In the genomic region with DNA sequence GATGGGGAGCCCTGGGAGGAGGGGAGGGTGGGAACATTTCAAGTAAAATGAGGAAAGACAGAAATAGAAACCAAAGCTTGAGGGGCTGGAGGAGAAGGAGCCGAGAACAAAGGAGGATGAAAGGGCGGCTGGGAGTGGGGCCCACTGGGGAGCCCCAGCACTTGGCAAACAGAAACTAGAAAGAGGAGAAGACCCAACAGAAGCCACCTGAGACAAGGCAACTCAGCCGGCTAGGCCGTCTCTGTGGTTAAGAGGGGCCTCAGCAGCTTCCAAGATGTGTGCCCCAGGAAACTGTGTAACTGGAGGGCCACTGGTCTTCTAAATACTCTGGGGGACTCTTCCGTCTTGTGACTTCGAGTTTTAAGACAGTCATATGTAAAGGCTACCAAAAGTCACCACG, we compare ENCODE assay signal across 18 mouse cellular contexts.
DNase-seq lines count a peak whose midpoint lies in the region; ATAC-seq and TF ChIP-seq lines count a peak whose summit lies in the region.
"Had no signal": no experiment of that assay in that cellular context is flagged by ENCODE, and none has a peak within 500 bp of the region (broad histone marks: within the 10 kb centered on the region; RNA-seq: fewer than 3 reads in every experiment).

No protein-coding gene starts in this region.

- no peak for DNase-seq in forebrain, embryonic 10.5 days (ENCODE audit: extremely low spot score, low spot score)
- no peak for DNase-seq in midbrain, embryonic 10.5 days (ENCODE audit: low spot score)
- DNase-seq in midbrain, postnatal 0 days (ENCODE audit: low spot score) = no peak
- DNase-seq in thymus, postnatal 4 days = peak; percentile 43
- no peak for DNase-seq in cerebellum, adult 9-10 months
- DNase-seq: adrenal gland, postnatal 10 days; cerebellum, adult 18-20 months; cerebellum, postnatal 10 days; gastrocnemius, postnatal 36 days; heart, adult 18-20 months; heart, postnatal 10 days; heart, postnatal 4 days had no signal

- H3K9me3 ChIP-seq in forebrain, embryonic 10.5 days = no peaks in the 10 kb centered on the region
- no peaks in the 10 kb centered on the region for H3K9me3 ChIP-seq in forebrain, embryonic 13.5 days (replicated peaks)
- H3K9me3 ChIP-seq in midbrain, embryonic 10.5 days (replicated peaks) = no peaks in the 10 kb centered on the region; the same call in 1 of the 2 replicates
- no peaks in the 10 kb centered on the region for H3K9me3 ChIP-seq in midbrain, postnatal 0 days (ENCODE audit: low read length)
- H3K9me3 ChIP-seq: forebrain, embryonic 15.5 days; heart, embryonic 13.5 days; hindbrain, embryonic 12.5 days had no signal

- no peak for TF ChIP-seq CTCF in midbrain, postnatal 0 days (IDR thresholded peaks at IDR 0.05)

- no peak overlapping the region for H3K4me3 ChIP-seq in forebrain, embryonic 10.5 days
- H3K4me3 ChIP-seq in forebrain, embryonic 13.5 days = no peak overlapping the region
- H3K4me3 ChIP-seq in midbrain, embryonic 10.5 days = no peak overlapping the region
- H3K4me3 ChIP-seq in midbrain, postnatal 0 days (ENCODE audit: low read depth, low read length) = no peak overlapping the region
- H3K4me3 ChIP-seq: forebrain, embryonic 15.5 days; heart, embryonic 13.5 days; hindbrain, embryonic 12.5 days had no signal

- 81% methylated on average over 7 of the region's 7 CpGs for WGBS in forebrain, embryonic 10.5 days
- WGBS in forebrain, embryonic 13.5 days = 62% methylated on average over 7 of the region's 7 CpGs
- 80% methylated on average over 7 of the region's 7 CpGs for WGBS in midbrain, embryonic 10.5 days
- 66% methylated on average over 7 of the region's 7 CpGs for whole genome bisulfite sequencing in midbrain, postnatal 0 days

- H3K27ac ChIP-seq in forebrain, embryonic 10.5 days = peak overlapping the region; percentile 65
- H3K27ac ChIP-seq in forebrain, embryonic 13.5 days = no peak overlapping the region; the same call in 1 of the 2 replicates
- peak overlapping the region; percentile 28 for H3K27ac ChIP-seq in midbrain, embryonic 10.5 days (replicated peaks)
- no peak overlapping the region for H3K27ac ChIP-seq in midbrain, postnatal 0 days (ENCODE audit: low read depth, low read length)
- H3K27ac ChIP-seq: forebrain, embryonic 15.5 days; heart, embryonic 13.5 days; hindbrain, embryonic 12.5 days; hindbrain, postnatal 0 days had no signal

- no peak overlapping the region for H3K4me2 ChIP-seq in forebrain, embryonic 13.5 days
- no peak overlapping the region for H3K4me2 ChIP-seq in midbrain, postnatal 0 days (ENCODE audit: low read depth, low read length, poor library complexity, severe bottlenecking)
- H3K4me2 ChIP-seq: forebrain, embryonic 15.5 days; heart, embryonic 13.5 days; hindbrain, embryonic 12.5 days had no signal

- H3K27me3 ChIP-seq in forebrain, embryonic 10.5 days (ENCODE audit: poor library complexity, severe bottlenecking) = no peaks in the 10 kb centered on the region
- no peaks in the 10 kb centered on the region for H3K27me3 ChIP-seq in forebrain, embryonic 13.5 days
- H3K27me3 ChIP-seq in midbrain, embryonic 10.5 days (ENCODE audit: low read depth, poor library complexity, severe bottlenecking) = no peaks in the 10 kb centered on the region
- no peaks in the 10 kb centered on the region for H3K27me3 ChIP-seq in midbrain, postnatal 0 days (ENCODE audit: insufficient read depth, low read length)
- H3K27me3 ChIP-seq: forebrain, embryonic 15.5 days; heart, embryonic 13.5 days; hindbrain, embryonic 12.5 days had no signal

- H3K36me3 ChIP-seq in forebrain, embryonic 10.5 days (replicated peaks) = peaks cover 56% of the 10 kb centered on the region
- H3K36me3 ChIP-seq in forebrain, embryonic 13.5 days (ENCODE audit: poor library complexity, severe bottlenecking) = peaks cover 57% of the 10 kb centered on the region
- H3K36me3 ChIP-seq in midbrain, embryonic 10.5 days = peaks cover 79% of the 10 kb centered on the region
- H3K36me3 ChIP-seq in midbrain, postnatal 0 days (ENCODE audit: insufficient read depth, low read length) = no peaks in the 10 kb centered on the region
- H3K36me3 ChIP-seq: forebrain, embryonic 15.5 days; hindbrain, embryonic 12.5 days had no signal

- H3K4me1 ChIP-seq in forebrain, embryonic 10.5 days = peaks cover 9% of the 10 kb centered on the region
- peaks cover 20% of the 10 kb centered on the region for H3K4me1 ChIP-seq in forebrain, embryonic 13.5 days
- H3K4me1 ChIP-seq in midbrain, embryonic 10.5 days = peaks cover 11% of the 10 kb centered on the region
- H3K4me1 ChIP-seq in midbrain, postnatal 0 days (ENCODE audit: insufficient read depth, low read length) = no peaks in the 10 kb centered on the region; the same call in 1 of the 2 replicates

- ATAC-seq in forebrain, embryonic 13.5 days = no peak
- no peak for ATAC-seq in midbrain, postnatal 0 days (ENCODE audit: low FRiP score)
- ATAC-seq in granulocyte monocyte progenitor cell, adult 5-6 weeks (replicated peaks; ENCODE audit: poor library complexity, severe bottlenecking) = peak; percentile 15; the same call in 1 of the 2 replicates
- ATAC-seq: forebrain, embryonic 15.5 days; hindbrain, postnatal 0 days had no signal

- no peak overlapping the region for H3K9ac ChIP-seq in forebrain, embryonic 13.5 days
- H3K9ac ChIP-seq in midbrain, postnatal 0 days (replicated peaks; ENCODE audit: low read length, poor library complexity, severe bottlenecking) = no peak overlapping the region
- H3K9ac ChIP-seq: forebrain, embryonic 15.5 days; heart, embryonic 13.5 days; hindbrain, embryonic 12.5 days had no signal

Comparison
In these comparisons a context has a peak if more than half of its experiments do, and no peak if none do; other contexts are left out.
1. H3K27ac ChIP-seq: peak in forebrain, embryonic 10.5 days (single experiment) and midbrain, embryonic 10.5 days (single experiment); none in forebrain, embryonic 13.5 days (single experiment) and midbrain, postnatal 0 days (single experiment).